Mouse (Mus musculus) ovary, postnatal 10 days (tissue): Measurements from ENCODE around the gene Dok7.

Experiments used
- DNase-seq: peaks from one replicate; pipeline ENCODE4 v3.0.0; 2022; ENCODE audit warnings: low spot score

Gene Dok7

GRCm38 (mm10) chr5:35118418-35118817, 61.9 kb downstream of the Dok7 start:
- DNase-seq, result no peak

- DNase-seq, result no peak
Measured at GRCm38 (mm10) chr5:35120024-35120423, 63.5 kb downstream of the Dok7 start.

- DNase-seq, result no peak
Measured at GRCm38 (mm10) chr5:35129208-35129607, 72.6 kb downstream of the Dok7 start.

- DNase-seq, result no peak
Measured at GRCm38 (mm10) chr5:35129767-35130191, 73.2 kb downstream of the Dok7 start.

GRCm38 (mm10) chr5:35131237-35131636, 74.7 kb downstream of the Dok7 start:
- no peak for DNase-seq

- DNase-seq, result peak; percentile 75
Measured at GRCm38 (mm10) chr5:35131773-35132172, 75.2 kb downstream of the Dok7 start.

- no peak for DNase-seq
Measured at GRCm38 (mm10) chr5:35132278-35132980, 75.9 kb downstream of the Dok7 start.

GRCm38 (mm10) chr5:35133468-35133867, 76.9 kb downstream of the Dok7 start:
- no peak for DNase-seq

GRCm38 (mm10) chr5:35134286-35134685, 77.7 kb downstream of the Dok7 start:
- DNase-seq, result no peak

GRCm38 (mm10) chr5:35135903-35136302, 79.3 kb downstream of the Dok7 start:
- no peak for DNase-seq
